Mouse (Mus musculus): ENCODE measurements around the gene Ccdc92b.

The Ccdc92b gene

GRCm38 (mm10) chr11:74653385-74653784 is 34.0 kb downstream of the Ccdc92b start:
- DNase-seq (ENCODE audit: low spot score), result no peak

GRCm38 (mm10) chr11:74655941-74656340 is 36.5 kb downstream of the Ccdc92b start:
- no peak for DNase-seq (ENCODE audit: low spot score)

DNA sequence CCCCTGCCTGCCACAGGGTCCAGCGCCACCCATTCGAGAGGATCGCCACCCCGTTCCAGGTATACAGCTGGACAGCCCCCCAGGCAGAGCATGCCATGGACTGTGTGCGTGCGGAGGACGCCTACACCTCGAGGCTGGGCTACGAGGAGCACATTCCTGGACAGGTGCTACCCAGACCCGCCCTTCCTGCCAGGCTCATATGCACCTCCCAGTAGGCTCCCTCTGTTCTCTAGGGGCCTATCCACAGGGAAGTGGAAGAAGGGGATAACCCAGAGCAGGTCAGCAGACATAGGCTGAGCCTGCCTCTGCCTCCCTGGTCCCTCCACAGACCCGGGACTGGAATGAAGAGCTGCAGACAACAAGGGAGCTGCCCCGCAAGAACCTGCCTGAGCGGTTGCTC is 40.9 kb downstream of the Ccdc92b start:
- DNase-seq (ENCODE audit: low spot score), result no peak

DNA sequence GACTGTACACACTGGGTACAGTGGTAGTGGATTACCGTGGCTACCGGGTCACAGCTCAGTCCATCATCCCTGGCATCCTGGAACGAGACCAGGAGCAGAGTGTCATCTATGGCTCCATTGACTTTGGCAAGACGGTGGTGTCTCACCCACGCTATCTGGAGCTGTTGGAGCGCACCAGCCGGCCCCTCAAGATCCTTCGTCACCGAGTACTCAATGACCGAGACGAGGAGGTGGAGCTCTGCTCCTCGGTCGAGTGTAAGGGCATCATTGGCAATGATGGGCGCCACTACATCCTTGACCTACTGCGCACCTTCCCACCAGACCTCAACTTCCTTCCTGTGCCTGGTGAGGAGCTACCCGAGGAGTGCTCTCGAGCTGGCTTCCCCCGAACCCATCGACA is 42.2 kb downstream of the Ccdc92b start:
- DNase-seq (ENCODE audit: low spot score), result no peak

DNA sequence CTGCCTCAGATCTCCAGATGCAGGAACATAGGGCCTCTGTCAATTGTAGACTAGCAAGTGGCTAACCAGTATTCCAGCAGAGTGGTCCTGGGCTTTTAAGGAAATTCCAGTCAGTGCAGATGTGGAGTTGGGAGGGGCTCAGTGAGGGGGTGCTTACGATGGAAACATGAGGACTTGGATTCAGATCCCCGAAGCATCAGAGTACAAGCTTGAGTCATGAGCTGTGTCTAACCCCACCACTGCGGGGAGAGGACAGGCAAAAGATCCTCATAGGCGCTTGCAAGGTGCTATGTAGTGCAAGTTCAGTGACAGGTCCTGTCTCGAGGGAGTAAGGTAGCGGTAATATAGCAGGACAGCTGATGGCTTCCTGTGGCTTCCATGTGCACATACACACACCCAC is 42.8 kb downstream of the Ccdc92b start:
- DNase-seq (ENCODE audit: low spot score), result no peak

DNA sequence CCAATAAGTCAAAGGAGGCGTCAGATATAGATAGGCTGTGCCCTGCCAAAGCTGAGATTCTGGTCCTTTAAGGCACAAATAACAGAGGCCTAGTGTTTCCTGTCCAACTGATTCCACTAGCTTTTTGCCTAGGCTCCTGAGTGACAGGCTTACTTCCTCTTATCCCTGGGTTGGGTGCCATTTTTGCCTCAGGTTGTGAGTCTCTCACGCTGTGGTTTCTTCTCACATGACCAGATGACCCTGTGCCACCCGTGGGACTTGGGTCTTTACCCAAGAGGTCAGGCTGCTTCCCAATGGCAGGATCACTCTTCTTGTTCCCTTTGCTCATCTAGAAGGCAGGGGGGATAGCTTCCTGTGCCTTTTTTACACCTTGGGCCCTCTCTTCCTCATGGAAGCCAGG is 44.9 kb downstream of the Ccdc92b start:
- DNase-seq (ENCODE audit: low spot score), result no peak

DNA sequence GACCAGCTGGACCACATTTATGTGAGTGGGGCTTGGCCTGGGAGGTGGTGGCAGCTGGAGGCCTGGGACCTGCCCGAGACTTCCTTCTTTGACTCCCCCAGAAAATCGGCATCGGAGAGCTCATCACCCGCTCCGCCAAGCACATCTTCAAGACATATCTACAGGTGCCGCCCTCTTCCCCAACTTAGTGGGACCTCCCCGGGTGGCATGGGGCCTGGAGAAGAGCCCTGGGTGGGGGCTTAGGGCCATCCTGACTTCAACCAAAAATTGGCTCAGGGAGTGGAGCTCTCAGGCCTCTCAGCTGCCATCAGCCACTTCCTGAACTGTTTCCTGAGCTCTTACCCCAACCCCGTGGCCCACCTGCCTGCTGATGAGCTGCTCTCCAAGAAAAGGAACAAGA is 45.5 kb downstream of the Ccdc92b start:
- no peak for DNase-seq (ENCODE audit: low spot score)

DNA sequence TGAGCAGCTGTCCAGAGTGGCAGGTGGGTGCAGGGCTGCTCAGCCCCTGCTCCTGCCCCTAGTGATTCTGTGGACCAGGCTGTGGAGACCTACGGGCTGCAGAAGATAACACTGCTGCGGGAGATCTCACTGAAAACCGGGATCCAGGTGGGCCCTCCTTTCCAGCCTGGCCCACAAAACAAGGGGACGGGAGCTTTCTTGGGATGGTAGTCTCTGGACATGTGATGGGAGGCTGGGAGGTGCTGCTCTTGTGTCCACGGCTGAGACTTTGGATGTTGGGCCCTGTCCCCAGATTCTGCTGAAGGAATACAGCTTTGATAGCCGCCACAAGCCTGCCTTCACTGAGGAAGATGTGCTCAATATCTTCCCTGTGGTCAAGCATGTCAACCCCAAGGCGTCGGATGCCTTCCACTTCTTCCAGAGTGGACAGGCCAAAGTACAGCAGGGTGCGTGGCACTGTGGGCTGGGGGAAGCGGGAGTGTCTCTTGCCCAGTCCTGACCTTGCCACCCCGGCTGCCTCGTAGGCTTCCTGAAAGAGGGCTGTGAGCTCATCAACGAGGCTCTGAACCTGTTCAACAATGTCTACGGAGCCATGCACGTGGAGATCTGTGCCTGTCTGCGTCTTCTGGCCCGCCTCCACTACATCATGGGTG is 46.4 kb downstream of the Ccdc92b start:
- no peak for DNase-seq (ENCODE audit: low spot score)

DNA sequence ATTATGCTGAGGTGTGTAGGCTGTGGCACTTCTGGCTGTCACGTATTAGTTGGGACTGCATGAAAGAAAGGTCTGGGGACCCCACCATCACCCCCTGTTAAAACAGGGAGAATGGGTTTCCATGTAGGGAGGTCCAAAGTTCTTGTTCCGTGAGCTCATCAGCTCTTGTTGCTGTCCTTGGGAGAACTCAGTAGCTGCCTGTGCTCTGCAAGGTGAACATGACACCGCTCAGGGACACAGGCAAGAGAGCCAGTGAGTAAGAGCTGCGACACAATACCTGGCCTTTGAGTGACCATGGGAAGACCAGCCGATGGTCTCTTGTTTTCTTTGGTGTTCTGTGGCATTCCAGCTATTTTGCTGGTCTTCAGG is 46.9 kb downstream of the Ccdc92b start:
- DNase-seq (ENCODE audit: low spot score), result no peak

DNA sequence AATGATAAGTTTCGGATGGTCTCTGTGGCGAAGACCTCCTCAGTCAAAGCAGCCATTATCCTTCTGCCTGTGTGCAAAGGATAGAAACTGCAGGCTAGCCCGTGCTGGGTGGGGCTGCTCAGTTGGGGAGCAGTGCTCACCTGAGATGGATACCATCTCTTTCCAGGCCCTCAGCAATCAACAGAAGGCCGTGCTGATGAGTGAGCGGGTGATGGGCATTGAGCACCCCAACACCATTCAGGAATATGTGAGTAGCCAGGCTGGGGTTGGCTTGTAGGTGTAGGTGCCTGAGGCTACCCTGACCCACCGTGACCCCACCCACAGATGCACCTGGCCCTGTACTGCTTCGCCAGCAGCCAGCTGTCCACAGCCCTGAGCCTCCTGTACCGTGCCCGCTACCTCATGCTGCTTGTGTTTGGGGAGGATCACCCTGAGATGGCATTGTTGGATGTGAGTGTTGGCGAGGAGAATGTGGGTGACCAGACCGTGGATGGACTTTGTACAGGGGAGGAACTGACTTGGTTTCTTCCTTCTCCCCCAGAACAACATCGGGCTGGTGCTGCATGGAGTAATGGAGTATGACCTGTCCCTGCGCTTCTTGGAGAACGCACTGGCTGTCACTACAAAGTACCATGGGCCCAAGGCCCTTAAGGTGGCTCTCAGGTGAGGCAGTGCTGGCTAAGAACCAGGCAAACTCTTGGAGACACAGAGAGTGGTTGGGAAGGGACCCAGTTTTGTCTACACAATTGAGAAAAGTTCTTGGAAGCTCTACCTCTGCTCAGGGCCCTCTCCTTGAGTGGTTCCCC is 47.6 kb downstream of the Ccdc92b start:
- DNase-seq (ENCODE audit: low spot score), result no peak

DNA sequence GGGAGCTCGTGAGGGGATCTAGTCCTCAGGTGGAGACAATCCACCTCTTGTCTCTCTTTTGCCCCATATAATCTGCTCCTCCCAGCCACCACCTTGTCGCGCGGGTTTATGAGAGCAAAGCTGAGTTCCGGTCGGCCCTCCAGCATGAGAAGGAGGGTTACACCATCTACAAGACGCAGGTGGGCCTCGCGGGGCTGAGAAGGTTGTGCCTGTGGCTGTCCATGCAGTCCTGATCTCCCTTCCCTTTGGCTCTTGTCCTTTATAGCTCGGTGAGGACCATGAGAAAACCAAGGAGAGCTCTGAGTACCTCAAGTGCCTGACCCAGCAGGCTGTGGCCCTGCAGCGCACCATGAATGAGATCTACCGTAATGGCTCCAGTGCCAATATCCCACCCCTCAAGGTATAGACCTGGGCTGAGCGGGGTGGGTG is 48.2 kb downstream of the Ccdc92b start:
- no peak for DNase-seq (ENCODE audit: low spot score)

DNA sequence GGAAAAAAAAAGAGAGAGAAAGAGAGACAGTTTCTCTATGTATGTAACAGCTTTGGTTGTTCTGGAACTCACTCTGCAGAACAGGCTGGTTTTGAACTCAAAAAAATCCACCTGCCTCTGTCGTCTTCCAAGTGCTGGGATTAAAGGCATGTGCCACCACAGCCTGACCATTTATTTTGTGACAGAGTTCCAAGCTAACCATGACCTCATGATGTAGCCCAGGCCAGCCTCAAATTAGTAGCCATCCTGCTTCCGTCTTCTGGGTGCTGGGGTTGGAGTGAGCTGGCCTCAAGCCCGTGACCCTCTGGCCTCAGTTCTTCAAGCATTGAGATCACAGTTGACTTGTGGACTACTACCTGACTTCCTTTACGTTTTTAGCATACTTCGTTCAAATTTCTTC is 49.1 kb downstream of the Ccdc92b start:
- no peak for DNase-seq (ENCODE audit: low spot score)

DNA sequence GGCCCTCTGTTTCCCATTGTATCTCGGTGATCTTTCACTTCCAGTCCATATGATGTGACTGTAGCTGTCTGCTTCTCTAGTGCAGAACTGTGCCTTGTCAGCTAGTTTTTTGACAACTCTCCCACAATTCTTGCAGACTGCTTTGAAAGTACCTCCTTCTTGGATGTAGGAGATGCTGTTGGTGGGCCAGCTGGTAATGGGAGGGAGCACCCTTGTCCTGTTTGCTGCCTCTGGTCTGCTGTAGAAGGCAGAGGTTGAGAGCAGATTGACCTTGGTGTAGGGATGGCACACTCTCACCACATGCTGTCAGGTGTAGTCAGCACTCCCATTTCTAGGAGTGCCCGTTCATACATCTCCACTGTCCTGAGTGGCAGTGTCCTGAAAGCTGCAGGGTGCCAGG is 49.6 kb downstream of the Ccdc92b start:
- no peak for DNase-seq (ENCODE audit: low spot score)

DNA sequence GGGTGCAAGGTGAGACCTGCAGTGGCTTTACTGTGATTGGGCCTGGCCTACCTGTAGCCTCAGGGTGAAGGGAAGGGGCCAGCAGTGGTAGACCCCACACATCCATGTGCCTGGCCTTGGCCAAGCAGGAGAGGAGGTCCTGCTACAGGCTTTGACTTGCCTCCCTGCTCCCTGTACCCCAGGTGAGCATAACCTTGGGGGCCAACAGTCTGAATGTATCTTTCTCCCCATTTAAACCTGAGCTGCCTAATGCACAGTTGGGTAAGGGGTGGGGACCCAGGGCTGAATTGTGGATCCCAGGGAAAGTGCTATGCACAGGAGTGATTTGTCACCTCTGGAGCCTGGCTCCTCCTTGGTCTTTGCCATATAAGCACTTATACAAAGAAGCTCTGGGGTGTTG is 50.7 kb downstream of the Ccdc92b start:
- DNase-seq (ENCODE audit: low spot score), result no peak

GRCm38 (mm10) chr11:74671013-74671412 is 51.6 kb downstream of the Ccdc92b start:
- no peak for DNase-seq (ENCODE audit: low spot score)

GRCm38 (mm10) chr11:74671839-74672238 is 52.4 kb downstream of the Ccdc92b start:
- DNase-seq (ENCODE audit: low spot score), result no peak

DNA sequence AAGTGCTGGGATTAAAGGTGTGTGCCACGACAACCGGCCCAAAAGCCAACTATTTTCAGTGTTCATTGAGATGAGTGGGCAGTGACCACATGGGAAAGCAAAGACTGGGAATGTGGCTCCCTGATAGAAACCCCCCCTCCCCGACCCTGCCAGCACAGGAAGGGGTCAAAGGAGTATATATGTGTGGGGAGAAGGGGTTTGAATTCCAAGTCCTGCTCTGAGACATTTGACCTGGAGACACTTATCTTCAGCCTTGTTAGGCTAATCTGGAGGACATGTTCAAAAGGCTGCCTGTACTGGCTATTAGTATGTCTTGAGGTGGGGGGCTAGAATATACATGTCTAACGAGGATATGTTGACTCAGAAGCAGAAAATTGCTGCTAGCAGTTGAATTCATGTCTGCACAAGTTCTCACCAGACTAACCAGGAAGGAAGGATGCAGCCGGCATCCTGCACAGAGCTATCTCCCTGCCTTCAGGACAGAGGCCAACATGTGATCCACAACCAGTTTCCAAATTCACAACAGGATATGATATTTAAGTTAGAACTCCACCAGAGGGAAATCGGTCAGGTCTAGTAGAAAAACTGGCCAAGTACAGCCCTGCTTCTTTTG is 53.6 kb downstream of the Ccdc92b start:
- DNase-seq (ENCODE audit: low spot score), result no peak

- no peak for DNase-seq (ENCODE audit: low spot score)
Measured at GRCm38 (mm10) chr11:74673561-74673960, 54.2 kb downstream of the Ccdc92b start.

DNA sequence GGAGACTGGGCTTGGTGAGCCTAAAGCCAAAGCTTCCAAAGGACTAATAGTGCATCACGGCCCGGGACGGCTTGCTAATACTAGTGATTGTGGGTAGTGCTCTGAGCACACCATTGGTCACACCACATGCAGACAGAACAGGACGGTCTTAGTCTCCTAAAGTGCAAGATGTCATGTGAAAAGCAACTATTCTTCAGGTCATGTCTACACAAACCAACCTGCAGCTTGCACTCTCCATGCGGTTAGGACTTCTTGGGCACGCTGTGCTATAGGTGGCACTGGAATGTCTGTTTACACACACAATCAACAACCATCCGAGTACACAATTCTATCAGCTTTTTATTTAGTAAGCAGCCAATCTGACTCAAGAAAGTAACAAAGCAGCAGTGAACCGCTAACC is 55.3 kb downstream of the Ccdc92b start:
- no peak for DNase-seq (ENCODE audit: low spot score)

- DNase-seq (ENCODE audit: low spot score), result no peak
Measured at GRCm38 (mm10) chr11:74675156-74675555, 55.8 kb downstream of the Ccdc92b start.

All from ovary, postnatal 10 days (tissue).